Mouse (Mus musculus) kidney, adult 2 months (tissue): Measurements from ENCODE around the gene Anapc13.

Source experiments
- CTCF ChIP-seq: fragments of 200-500 bp; conservative IDR thresholded peaks from 2 replicates; pipeline ENCODE4 v1.5.1; 2011; ENCODE audit warnings: low read depth, mild to moderate bottlenecking, control low read depth, low read length, moderate library complexity, mixed read lengths; ENCODE audit not compliant: insufficient read depth, insufficient read length
- POLR2A ChIP-seq: fragments of 200-500 bp; IDR thresholded peaks from one replicate; pipeline ENCODE4 v1.6.1; 2011; ENCODE audit warnings: low read depth, low read length, control low read depth

DNA sequence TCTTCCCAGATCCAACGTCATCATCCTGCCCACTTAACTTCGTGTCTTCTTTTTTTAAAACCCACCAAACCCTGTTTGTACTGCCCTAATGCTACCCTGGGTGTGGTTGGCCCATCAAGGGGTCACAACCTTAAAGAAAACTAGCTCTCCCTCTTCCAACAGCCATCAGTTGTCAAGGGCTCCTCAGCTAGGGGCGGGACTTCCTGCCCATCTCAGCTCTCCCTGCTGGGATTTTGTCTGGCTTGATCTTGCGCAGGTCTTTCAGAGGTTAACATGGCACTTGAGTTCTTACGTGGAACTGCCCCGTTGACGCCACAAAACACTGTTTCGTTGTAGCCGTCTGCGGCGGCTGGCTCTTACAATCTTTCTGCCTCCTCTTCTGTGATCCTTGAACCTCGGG, 42.8 kb downstream of the Anapc13 start:
- TF ChIP-seq CTCF (no peak), POLR2A (no peak)
